Comparison of ENCODE assay signal across 9 mouse cellular contexts in genomic region chr15:82211911-82212751, GRCm38 (mm10). TPM values are rescaled to one million over a fixed set of nuclear protein-coding genes. Genes with fewer than 3 reads are reported as not detected.
DNase-seq lines count a peak whose midpoint lies in the region; ATAC-seq and TF ChIP-seq lines count a peak whose summit lies in the region.
"Had no signal": no experiment of that assay in that cellular context is flagged by ENCODE, and none has a peak within 500 bp of the region (broad histone marks: within the 10 kb centered on the region; RNA-seq: fewer than 3 reads in every experiment).

No protein-coding gene starts in this region.

- WGBS in hindbrain, embryonic 10.5 days = under 1% methylated on average over 112 of the region's 112 CpGs

- H3K36me3 ChIP-seq in CH12.LX (replicated peaks in 1 of 2; ENCODE audit: control insufficient read depth in 1 of 2, insufficient read depth in 1 of 2, low read length in 1 of 2) = peaks cover 14 to 39% of the 10 kb centered on the region in 2 experiments
- no peaks in the 10 kb centered on the region for H3K36me3 ChIP-seq in hindbrain, embryonic 10.5 days

- TF ChIP-seq RAD21 in CH12.LX (IDR thresholded peaks at IDR 0.05; ENCODE audit: low read depth, low read length) = peak; percentile 4

- ATAC-seq in megakaryocyte, adult 5-6 weeks (ENCODE audit: poor library complexity, severe bottlenecking) = peak; percentile 12; the same call in 1 of the 2 replicates

- peak overlapping the region; percentile 77 for H3K27ac ChIP-seq in CH12.LX (ENCODE audit: insufficient read depth, low read depth)
- peak overlapping the region; percentile 66 for H3K27ac ChIP-seq in hindbrain, embryonic 10.5 days

- no peak for TF ChIP-seq EP300 in CH12.LX (IDR thresholded peaks at IDR 0.05; ENCODE audit: low read length)

- in situ Hi-C loops in CH12.LX (cut with MboI; ENCODE audit: low pct_ligation_motif_present, low pct_unique_long_range_greater_than_20kb, low sequenced_read_pairs) = loop anchor here (10.0 kb wide), 1 partner anchor 67 kb away; the partner anchor contains the start of gene Srebf2

- peak overlapping the region; percentile 82 for H3K9ac ChIP-seq in CH12.LX (ENCODE audit: insufficient read depth, low read depth)

- peaks cover 3% of the 10 kb centered on the region for H3K9me3 ChIP-seq in CH12.LX (replicated peaks; ENCODE audit: low read length)
- H3K9me3 ChIP-seq in hindbrain, embryonic 10.5 days = no peaks in the 10 kb centered on the region

- H3K4me2 ChIP-seq in CH12.LX (ENCODE audit: insufficient read depth, low read depth, poor library complexity, severe bottlenecking) = peak overlapping the region; percentile 88

- dilution Hi-C loops in CH12.LX (cut with MboI; ENCODE audit: extremely low pct_ligation_motif_present, extremely low pct_unique_long_range_greater_than_20kb, low sequenced_read_pairs) = no loop called here

- H3K27me3 ChIP-seq in CH12.LX (replicated peaks) = no peaks in the 10 kb centered on the region
- peaks cover 100% of the 10 kb centered on the region for H3K27me3 ChIP-seq in hindbrain, embryonic 10.5 days (ENCODE audit: insufficient read depth, poor library complexity, severe bottlenecking)

- TF ChIP-seq POLR2A in CH12.LX (IDR thresholded peaks at IDR 0.05; ENCODE audit: low read depth, low read length) = peak; percentile 57; the same call in 1 of the 2 replicates

- peaks cover 16 to 47% of the 10 kb centered on the region in 2 experiments for H3K4me1 ChIP-seq in CH12.LX (ENCODE audit: control insufficient read depth in 1 of 2, insufficient read depth in 2 of 2)
- peaks cover 59% of the 10 kb centered on the region for H3K4me1 ChIP-seq in hindbrain, embryonic 10.5 days (replicated peaks)

- peaks cover 71% of the 10 kb centered on the region for H3K79me2 ChIP-seq in CH12.LX (replicated peaks; ENCODE audit: control insufficient read depth, extremely low read depth, insufficient read depth, poor library complexity, severe bottlenecking)

- peak overlapping the region; percentile 74 to 98 (median 93) for H3K4me3 ChIP-seq in CH12.LX (replicated peaks in 1 of 3; ENCODE audit: low read depth in 2 of 3, low read length in 2 of 3, poor library complexity in 1 of 3)
- H3K4me3 ChIP-seq in hindbrain, embryonic 10.5 days = peak overlapping the region; percentile 56

- peak in 1 of 2 experiments; percentile 35; a peak in 2 of 4 replicates for TF ChIP-seq CTCF in CH12.LX (conservative IDR thresholded peaks at IDR 0.05 in 1 of 2, IDR thresholded peaks at IDR 0.05 in 1 of 2; ENCODE audit: low read depth in 2 of 2, low read length in 2 of 2)

- DNase-seq in adrenal gland, postnatal 10 days = peak; percentile 42
- no peak for DNase-seq in adrenal gland, postnatal 4 days (ENCODE audit: low spot score in 2 of 2)
- no peak for DNase-seq in CH12.LX (ENCODE audit: extremely low read depth)
- peak; percentile 64 to 66 for DNase-seq in cerebellum, postnatal 36 days
- DNase-seq in hindbrain, embryonic 10.5 days (ENCODE audit: low spot score) = peak; percentile 63
- no peak for DNase-seq in urinary bladder, postnatal 14 days (ENCODE audit: low spot score)
- DNase-seq in frontal cortex, postnatal 14 days (ENCODE audit: low spot score in 2 of 2) = no peak

TF ChIP-seq in CH12.LX, 34 proteins besides CTCF, POLR2A, EP300 and RAD21:
- TF ChIP-seq NELFE (IDR thresholded peaks at IDR 0.05; ENCODE audit: low read depth, low read length) (peak; percentile 68; the same call in 1 of the 2 replicates), ZKSCAN1 (IDR thresholded peaks at IDR 0.05; ENCODE audit: borderline replicate concordance, low read depth, low read length) (no peak), TCF12 (IDR thresholded peaks at IDR 0.05; ENCODE audit: low read depth, low read length) (no peak), CHD2 (IDR thresholded peaks at IDR 0.05; ENCODE audit: low read length) (no peak), ZC3H11A (IDR thresholded peaks at IDR 0.05; ENCODE audit: low read depth, low read length) (no peak), ELF1 (IDR thresholded peaks at IDR 0.05; ENCODE audit: low read depth, low read length) (no peak), MYC (IDR thresholded peaks at IDR 0.05; ENCODE audit: low read depth, low read length) (no peak), JUND (conservative IDR thresholded peaks at IDR 0.05; ENCODE audit: low read depth, low read length) (no peak), GABPA (IDR thresholded peaks at IDR 0.05; ENCODE audit: insufficient replicate concordance, low read depth, low read length) (no peak), POLR2AphosphoS2 (IDR thresholded peaks at IDR 0.05; ENCODE audit: low read depth, low read length) (peak; percentile 53), JUN (IDR thresholded peaks at IDR 0.05; ENCODE audit: insufficient read depth, low read depth, low read length) (no peak), USF1 (IDR thresholded peaks at IDR 0.05; ENCODE audit: low read depth, low read length) (no peak), SIN3A (IDR thresholded peaks at IDR 0.05; ENCODE audit: low read length) (no peak; the same call in 1 of the 2 replicates), MEF2A (IDR thresholded peaks at IDR 0.05; ENCODE audit: borderline replicate concordance, low read depth, low read length) (no peak), SMC3 (IDR thresholded peaks at IDR 0.05; ENCODE audit: low read depth, low read length) (no peak; the same call in 1 of the 2 replicates), ZNF384 (IDR thresholded peaks at IDR 0.05; ENCODE audit: low read depth, low read length) (no peak), TBP (conservative IDR thresholded peaks at IDR 0.05; ENCODE audit: low read depth, low read length) (no peak), ZMIZ1 (IDR thresholded peaks at IDR 0.05; ENCODE audit: low read depth, low read length) (no peak; the same call in 1 of the 2 replicates), MAX (IDR thresholded peaks at IDR 0.05; ENCODE audit: low read length) (no peak), BHLHE40 (IDR thresholded peaks at IDR 0.05; ENCODE audit: low read depth, low read length) (peak; percentile 86), PAX5 (IDR thresholded peaks at IDR 0.05; ENCODE audit: low read length) (no peak), MXI1 (IDR thresholded peaks at IDR 0.05; ENCODE audit: low read depth, low read length) (no peak; the same call in none of the 2 replicates), IRF4 (IDR thresholded peaks at IDR 0.05; ENCODE audit: low read depth, low read length) (peak; percentile 27; the same call in 1 of the 2 replicates), HCFC1 (IDR thresholded peaks at IDR 0.05; ENCODE audit: low read depth, low read length) (no peak), RCOR1 (conservative IDR thresholded peaks at IDR 0.05; ENCODE audit: low read depth, low read length) (no peak), MAZ (IDR thresholded peaks at IDR 0.05; ENCODE audit: low read depth, low read length) (no peak), UBTF (IDR thresholded peaks at IDR 0.05; ENCODE audit: low read depth, low read length) (peak; percentile 84; the same call in 1 of the 2 replicates), ETS1 (conservative IDR thresholded peaks at IDR 0.05; ENCODE audit: low read depth, low read length) (no peak), CHD1 (IDR thresholded peaks at IDR 0.05; ENCODE audit: low read depth, low read length) (no peak), KAT2A (IDR thresholded peaks at IDR 0.05; ENCODE audit: insufficient replicate concordance, low read length) (no peak), USF2 (conservative IDR thresholded peaks at IDR 0.05; ENCODE audit: low read depth, low read length) (no peak), MAFK (IDR thresholded peaks at IDR 0.05; ENCODE audit: insufficient replicate concordance, low read length) (no peak), NRF1 (IDR thresholded peaks at IDR 0.05; ENCODE audit: low read depth, low read length) (no peak), E2F4 (IDR thresholded peaks at IDR 0.05; ENCODE audit: insufficient replicate concordance, low read depth, low read length) (no peak)

RNA-seq across cellular contexts. Expression of gene Shisa8, which starts 0.5 kb away (rescaled TPM):
- total RNA-seq in adrenal gland, postnatal 10 days (2021) = under 1 TPM; 0.12 to 0.45 TPM
- under 1 TPM; 0.70 to 0.79 TPM for total RNA-seq in adrenal gland, postnatal 4 days (2021)
- total RNA-seq in CH12.LX (2012; rRNA removed) (152 and 159 TPM in 2 replicates), CH12.LX (2014; rRNA removed) (94.6 and 103 TPM in 2 replicates)
- polyA plus RNA-seq in CH12.LX (2012; ENCODE audit: insufficient read length, low read depth) = 64.2 and 83.4 TPM in 2 replicates
- 1.6 and 1.8 TPM in 2 replicates for polyA plus RNA-seq in hindbrain, embryonic 10.5 days (2016; fragmentation: Nextera tagmentation; extraction: Ambion mirVana)
- 0.14 TPM in 1 of 2 replicates, not detected in the other for total RNA-seq in megakaryocyte, adult 5-6 weeks (2015)
- not detected in 2 replicates for total RNA-seq in megakaryocyte, adult 5-6 weeks (2017)

RNA-seq across cellular contexts. Expression of gene Tnfrsf13c, which starts 12.0 kb away (rescaled TPM):
- 1 to 10 TPM; 2.1 to 2.7 TPM for total RNA-seq in adrenal gland, postnatal 10 days (2021)
- total RNA-seq in adrenal gland, postnatal 4 days (2021) = 1 to 10 TPM in 1 of 2 experiments, under 1 TPM in 1; 0.65 to 1.5 TPM
- total RNA-seq in CH12.LX (2012; rRNA removed) = 287 and 334 TPM in 2 replicates
- total RNA-seq in CH12.LX (2014; rRNA removed) = 188 and 204 TPM in 2 replicates
- polyA plus RNA-seq in CH12.LX (2012; ENCODE audit: insufficient read length, low read depth) = 219 and 257 TPM in 2 replicates
- polyA plus RNA-seq in hindbrain, embryonic 10.5 days (2016; fragmentation: Nextera tagmentation; extraction: Ambion mirVana) = 0.18 and 0.46 TPM in 2 replicates
- total RNA-seq in megakaryocyte, adult 5-6 weeks (2015) = 1.8 and 2.7 TPM in 2 replicates
- total RNA-seq in megakaryocyte, adult 5-6 weeks (2017) = 1.0 and 1.5 TPM in 2 replicates

RNA-seq across cellular contexts. Expression of gene Cenpm, which starts 32.4 kb away (rescaled TPM):
- 10 to 100 TPM; 11.7 to 12.0 TPM for total RNA-seq in adrenal gland, postnatal 10 days (2021)
- 10 to 100 TPM; 12.8 to 16.8 TPM for total RNA-seq in adrenal gland, postnatal 4 days (2021)
- total RNA-seq in CH12.LX (2012; rRNA removed) (31.5 and 34.2 TPM in 2 replicates), CH12.LX (2014; rRNA removed) (17.1 and 22.8 TPM in 2 replicates)
- polyA plus RNA-seq in CH12.LX (2012; ENCODE audit: insufficient read length, low read depth) = 39.6 and 44.0 TPM in 2 replicates
- 86.2 and 92.6 TPM in 2 replicates for polyA plus RNA-seq in hindbrain, embryonic 10.5 days (2016; fragmentation: Nextera tagmentation; extraction: Ambion mirVana)
- total RNA-seq in megakaryocyte, adult 5-6 weeks (2015) = 20.3 and 32.9 TPM in 2 replicates
- total RNA-seq in megakaryocyte, adult 5-6 weeks (2017) = 10.0 and 19.5 TPM in 2 replicates

RNA-seq across cellular contexts. Expression of gene 1500009C09Rik, which starts 40.1 kb away (rescaled TPM):
- total RNA-seq in adrenal gland, postnatal 10 days (2021) = under 1 TPM; 0.27 to 1.00 TPM
- total RNA-seq in adrenal gland, postnatal 4 days (2021) = under 1 TPM; 0.40 to 0.56 TPM
- total RNA-seq in CH12.LX (2012; rRNA removed) (not detected in 2 replicates), CH12.LX (2014; rRNA removed) (not detected in 2 replicates)
- polyA plus RNA-seq in CH12.LX (2012; ENCODE audit: insufficient read length, low read depth) = not detected in 2 replicates
- polyA plus RNA-seq in hindbrain, embryonic 10.5 days (2016; fragmentation: Nextera tagmentation; extraction: Ambion mirVana) = 0.17 and 1.5 TPM in 2 replicates
- total RNA-seq in megakaryocyte, adult 5-6 weeks (2015) = not detected in 2 replicates
- not detected in 2 replicates for total RNA-seq in megakaryocyte, adult 5-6 weeks (2017)
- total RNA-seq: hematopoietic stem cell, adult 5-6 weeks had no signal

Comparison
In these comparisons a context has a peak if more than half of its experiments do, and no peak if none do; other contexts are left out.
1. DNase-seq: peak in adrenal gland, postnatal 10 days (single experiment), cerebellum, postnatal 36 days (2 of 2) and hindbrain, embryonic 10.5 days (single experiment); none in adrenal gland, postnatal 4 days (0 of 2), CH12.LX (single experiment), urinary bladder, postnatal 14 days (single experiment) and frontal cortex, postnatal 14 days (0 of 2).
2. RNA of gene Shisa8, which starts 0.5 kb away (total RNA-seq): 94.6 to 159 TPM in CH12.LX; 0.70 to 0.79 TPM in adrenal gland, postnatal 4 days, 0.12 to 0.45 TPM in adrenal gland, postnatal 10 days and 0.14 TPM in megakaryocyte, adult 5-6 weeks; every median in the first group is over 10 times any median in the second.
3. RNA of gene Tnfrsf13c, which starts 12.0 kb away (total RNA-seq): 188 to 334 TPM in CH12.LX; 2.1 to 2.7 TPM in adrenal gland, postnatal 10 days, 1.0 to 2.7 TPM in megakaryocyte, adult 5-6 weeks and 0.65 to 1.5 TPM in adrenal gland, postnatal 4 days; every median in the first group is over 10 times any median in the second.